Mouse (Mus musculus) lung, postnatal 25 days (tissue): ENCODE results near the gene Slc6a6.
A peak's percentile ranks its signal among the peaks of the same experiment; 100 is the strongest.

ENCODE experiments used
- DNase-seq: peaks from one replicate; pipeline ENCODE4 v3.0.0; 2022; ENCODE audit warnings: low spot score

Slc6a6 gene

GRCm38 (mm10) chr6:91721215-91721701, 37.4 kb downstream of the Slc6a6 start:
- DNase-seq: no peak

GRCm38 (mm10) chr6:91727361-91727760, 43.5 kb downstream of the Slc6a6 start:
- no peak for DNase-seq

- no peak for DNase-seq
Measured at GRCm38 (mm10) chr6:91728939-91729619, 45.2 kb downstream of the Slc6a6 start.

- peak; percentile 81 for DNase-seq
Measured at GRCm38 (mm10) chr6:91729677-91730127, 45.8 kb downstream of the Slc6a6 start.

- DNase-seq: no peak
Measured at GRCm38 (mm10) chr6:91732138-91732537, 48.3 kb downstream of the Slc6a6 start.

- DNase-seq: peak; percentile 83
Measured at GRCm38 (mm10) chr6:91736471-91736870, 52.6 kb downstream of the Slc6a6 start.

GRCm38 (mm10) chr6:91737451-91737850, 53.6 kb downstream of the Slc6a6 start:
- DNase-seq: no peak

- peak; percentile 57 for DNase-seq
Measured at GRCm38 (mm10) chr6:91738058-91738457, 54.2 kb downstream of the Slc6a6 start.

GRCm38 (mm10) chr6:91741046-91741445, 57.2 kb downstream of the Slc6a6 start:
- peak; percentile 50 for DNase-seq

- no peak for DNase-seq
Measured at GRCm38 (mm10) chr6:91742466-91742865, 58.6 kb downstream of the Slc6a6 start.

GRCm38 (mm10) chr6:91742995-91743394, 59.1 kb downstream of the Slc6a6 start:
- DNase-seq: no peak

GRCm38 (mm10) chr6:91743886-91744285, 60.0 kb downstream of the Slc6a6 start:
- no peak for DNase-seq

- DNase-seq: no peak
Measured at GRCm38 (mm10) chr6:91745246-91745645, 61.4 kb downstream of the Slc6a6 start.

- DNase-seq: no peak
Measured at GRCm38 (mm10) chr6:91745947-91746582, 62.2 kb downstream of the Slc6a6 start.

- DNase-seq: no peak
Measured at GRCm38 (mm10) chr6:91746776-91747175, 62.9 kb downstream of the Slc6a6 start.

GRCm38 (mm10) chr6:91750976-91751375, 67.1 kb downstream of the Slc6a6 start:
- DNase-seq: no peak

GRCm38 (mm10) chr6:91752884-91753283, 69.0 kb downstream of the Slc6a6 start:
- DNase-seq: no peak

GRCm38 (mm10) chr6:91754098-91754497, 70.2 kb downstream of the Slc6a6 start:
- DNase-seq: no peak

- no peak for DNase-seq
Measured at GRCm38 (mm10) chr6:91754845-91755244, 71.0 kb downstream of the Slc6a6 start.

- DNase-seq: no peak
Measured at GRCm38 (mm10) chr6:91762051-91762742, 78.3 kb downstream of the Slc6a6 start.

- DNase-seq: no peak
Measured at GRCm38 (mm10) chr6:91767550-91767949, 83.7 kb downstream of the Slc6a6 start.

- no peak for DNase-seq
Measured at GRCm38 (mm10) chr6:91773951-91774350, 90.1 kb downstream of the Slc6a6 start.

- DNase-seq: peak; percentile 35
Measured at GRCm38 (mm10) chr6:91776543-91776942, 92.7 kb downstream of the Slc6a6 start.
